Mouse (Mus musculus) layer of hippocampus, adult 6 months (tissue): ENCODE results near the gene Gm9789. TPM values are rescaled to one million over a fixed set of nuclear protein-coding genes. Genes with fewer than 3 reads are reported as not detected.

Experiments
- long read RNA-seq, 2 experiments: library from polyadenylated mRNA; unstranded; transcript quantifications; one replicate each; pipeline ENCODE4 v2.0.0; 2019 to 2020
- polyA plus RNA-seq: library from polyadenylated mRNA; unstranded; fragments of <200 nt; fragmentation: Nextera tagmentation; gene quantifications from 2 replicates; pipeline ENCODE4 v1.2.3, GENCODE M21; 2021

Gm9789 gene
- not detected in 2 replicates for polyA plus RNA-seq
- long read RNA-seq, experiment 1, result 0 reads
- long read RNA-seq, experiment 2, result 0 reads

DNA sequence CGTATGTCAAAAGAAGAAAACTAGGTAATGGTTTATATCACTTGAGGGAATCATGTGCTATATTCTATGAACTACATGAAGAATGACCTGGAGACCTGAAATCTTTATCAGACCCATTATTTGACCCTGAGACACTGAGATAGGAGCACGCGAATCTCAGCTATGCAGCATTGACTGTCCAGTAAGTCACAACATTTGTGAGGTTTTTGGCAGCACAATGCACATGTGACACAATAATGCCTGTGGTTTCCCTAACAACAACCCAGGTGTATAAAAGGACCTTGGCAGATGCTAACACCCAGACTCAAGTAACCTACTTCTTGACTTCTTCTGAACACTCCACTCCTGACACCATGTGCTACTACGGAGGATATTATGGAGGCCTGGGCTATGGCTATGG lies at the start of gene Gm9789:
Gene Gm9789 (plus strand): TSS at position 301 of the 400 bp plus-strand sequence.

DNA sequence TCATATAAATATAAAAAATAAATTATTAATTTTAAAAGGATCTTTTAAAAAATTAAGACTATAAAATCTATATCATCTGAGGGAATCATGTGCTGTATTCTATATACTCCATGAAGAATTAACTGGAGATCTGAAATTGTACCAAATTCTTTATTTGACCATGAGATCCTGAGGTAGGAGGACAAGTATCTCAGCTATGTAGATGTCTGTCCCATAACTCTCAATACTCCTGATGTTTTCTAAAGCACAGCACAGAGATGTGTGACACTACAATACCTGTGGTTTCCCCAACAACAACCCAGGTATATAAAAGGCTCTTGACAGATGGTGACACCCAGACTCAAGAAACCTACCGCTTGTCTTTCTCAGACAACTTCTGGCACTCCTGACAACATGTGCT lies 17.2 kb upstream of the Gm9789 start, which contains the start of gene Gm6358:
Gene Gm6358 (plus strand): TSS at position 301 of the 400 bp plus-strand sequence.

DNA sequence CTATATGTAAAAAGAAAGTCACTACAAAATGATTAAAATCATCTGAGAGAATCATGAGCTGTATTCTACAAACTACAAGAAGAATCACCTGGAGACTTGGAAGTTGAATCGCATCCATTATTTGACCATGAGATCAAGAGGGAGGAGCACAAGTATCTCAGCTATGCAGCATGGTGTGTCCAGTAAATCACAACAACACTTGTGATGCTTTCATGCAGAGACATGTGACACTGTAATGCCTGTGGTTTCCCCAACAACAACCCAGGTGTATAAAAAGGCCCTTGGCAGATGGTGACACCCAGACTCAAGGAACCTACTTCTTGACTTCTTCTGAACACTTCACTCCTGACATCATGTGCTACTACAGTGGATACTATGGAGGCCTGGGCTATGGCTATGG lies 7.0 kb upstream of the Gm9789 start, which contains the start of gene Gm10061:
Gene Gm10061 (plus strand): TSS at position 301 of the 400 bp plus-strand sequence.

DNA sequence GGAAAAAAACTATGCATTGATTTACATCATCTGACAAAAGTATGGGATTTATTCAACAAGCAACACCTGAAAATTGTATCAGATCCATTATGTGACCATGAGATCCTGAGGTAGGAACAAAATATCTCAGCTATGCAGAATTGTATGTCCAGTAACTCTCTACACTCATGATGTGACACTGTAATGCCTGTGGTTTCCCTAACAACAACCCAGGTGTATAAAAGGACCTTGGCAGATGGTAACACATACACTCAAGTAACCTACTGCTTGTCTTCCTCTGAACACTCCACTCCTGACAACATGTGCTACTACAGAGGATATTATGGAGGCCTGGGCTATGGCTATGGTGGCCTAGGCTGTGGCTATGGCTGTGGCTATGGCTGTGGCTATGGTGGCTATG lies 11.4 kb downstream of the Gm9789 start, which contains the start of gene Gm7735:
Gene Gm7735 (plus strand): TSS at position 301 of the 400 bp plus-strand sequence.

DNA sequence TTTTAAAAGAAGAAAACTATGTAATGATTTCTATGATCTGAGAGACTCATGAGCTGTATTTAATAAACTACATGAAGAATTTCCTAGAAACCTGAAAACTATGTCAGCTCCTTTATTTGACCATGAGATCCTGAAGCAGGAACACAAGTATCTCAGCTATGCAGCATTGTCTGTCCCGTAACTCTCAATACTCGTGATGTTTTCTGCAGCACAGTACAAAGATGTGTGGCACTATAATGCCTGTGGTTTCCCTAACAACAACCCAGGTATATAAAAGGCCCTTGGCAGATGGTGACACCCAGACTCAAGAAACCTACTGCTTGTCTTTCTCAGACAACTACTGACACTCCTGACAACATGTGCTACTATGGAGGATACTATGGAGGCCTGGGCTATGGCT lies 16.7 kb downstream of the Gm9789 start, which contains the start of gene 1110057P08Rik:
Gene 1110057P08Rik (plus strand): TSS at position 301 of the 400 bp plus-strand sequence.

DNA sequence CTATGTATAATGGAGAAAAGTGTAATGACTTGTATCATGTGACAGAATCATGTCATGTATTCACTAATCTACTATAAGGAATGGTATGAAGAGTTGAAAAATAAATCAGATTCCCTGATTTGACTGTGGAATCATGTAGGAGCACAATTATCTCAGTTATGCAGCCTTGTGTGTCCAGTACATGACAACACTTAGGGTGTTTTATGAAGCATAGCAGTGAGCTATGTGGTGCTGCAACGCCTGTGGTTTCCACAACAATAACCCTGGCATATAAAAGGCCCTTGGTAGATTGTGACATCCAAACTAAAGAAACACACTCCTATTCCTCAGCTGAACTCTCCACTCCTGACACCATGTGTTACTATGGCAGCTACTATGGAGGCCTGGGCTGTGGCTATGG lies 47.8 kb downstream of the Gm9789 start, which contains the start of gene Krtap20-2:
Gene Krtap20-2 (plus strand): TSS at position 301 of the 400 bp plus-strand sequence.

Other genes starting within 250 kb of the Gm9789 start
- not detected in 2 replicates for gene Krtap19-9b, start 225.7 kb upstream of the Gm9789 start, polyA plus RNA-seq
- gene Krtap16-3, start 195.1 kb upstream of the Gm9789 start, polyA plus RNA-seq, result not detected in 2 replicates
- gene Krtap22-2, start 147.2 kb upstream of the Gm9789 start, polyA plus RNA-seq, result not detected in 2 replicates
- not detected in 2 replicates for gene Gm10229, start 142.7 kb upstream of the Gm9789 start, polyA plus RNA-seq
- gene Krtap6-1, start 126.3 kb upstream of the Gm9789 start, polyA plus RNA-seq, result not detected in 2 replicates
- not detected in 2 replicates for gene Gm10228, start 116.5 kb upstream of the Gm9789 start, polyA plus RNA-seq
- gene Krtap6-5, start 110.1 kb upstream of the Gm9789 start, polyA plus RNA-seq, result not detected in 2 replicates
- gene 1110025L11Rik, start 94.0 kb upstream of the Gm9789 start, polyA plus RNA-seq, result not detected in 2 replicates
- gene Krtap6-3, start 73.9 kb upstream of the Gm9789 start, polyA plus RNA-seq, result not detected in 2 replicates
- gene Gm6358, start 17.1 kb upstream of the Gm9789 start, polyA plus RNA-seq, result not detected in 2 replicates
- not detected in 2 replicates for gene Gm10061, start 6.9 kb upstream of the Gm9789 start, polyA plus RNA-seq
- not detected in 2 replicates for gene Gm7735, start 11.5 kb downstream of the Gm9789 start, polyA plus RNA-seq
- not detected in 2 replicates for gene 1110057P08Rik, start 16.8 kb downstream of the Gm9789 start, polyA plus RNA-seq
- gene Krtap20-2, start 47.9 kb downstream of the Gm9789 start, polyA plus RNA-seq, result not detected in 2 replicates
- gene Krtap21-1, start 245.9 kb downstream of the Gm9789 start, polyA plus RNA-seq, result not detected in 2 replicates